Mouse (Mus musculus): ENCODE results near the gene Gipr. TPM values are rescaled to one million over a fixed set of nuclear protein-coding genes. Genes with fewer than 3 reads are reported as not detected.

The Gipr gene
- polyA plus RNA-seq, 2 experiments = 0.10 to 0.16 TPM

- no peaks in the 10 kb centered on the region for H3K27me3 ChIP-seq (ENCODE audit: control insufficient read depth, insufficient read depth, low read length)
- no peak for DNase-seq (ENCODE audit: low read depth in 3 of 3, low spot score in 3 of 3)
- H3K4me2 ChIP-seq (ENCODE audit: low read depth) = no peak overlapping the region
- TF ChIP-seq EP300 (IDR thresholded peaks at IDR 0.05; ENCODE audit: low read depth) = no peak
- no peaks in the 10 kb centered on the region for H3K36me3 ChIP-seq (replicated peaks; ENCODE audit: control insufficient read depth, insufficient read depth, low read depth)
- no peak for ATAC-seq (ENCODE audit: insufficient read depth)
- no peaks in the 10 kb centered on the region for H3K9me3 ChIP-seq (ENCODE audit: control insufficient read depth, low read length)
- no peak overlapping the region for H3K9ac ChIP-seq (replicated peaks)
- H3K4me1 ChIP-seq (replicated peaks; ENCODE audit: control insufficient read depth in 2 of 2, insufficient read depth in 2 of 2, low read length in 1 of 2) = no peaks in the 10 kb centered on the region; a peak in 1 of 4 replicates
- no peak overlapping the region for H3K4me3 ChIP-seq (ENCODE audit: insufficient read depth in 1 of 2, low read depth in 2 of 2, low read length in 2 of 2)
- no peak overlapping the region for H3K27ac ChIP-seq
- WGBS (ENCODE audit: insufficient replicate concordance) = 47% methylated on average over 15 of the region's 15 CpGs
Measured at GRCm38 (mm10) chr7:19202065-19202850, 36.3 kb upstream of the Gipr start.

GRCm38 (mm10) chr7:19201660-19202059 lies 35.7 kb upstream of the Gipr start:
- Histone ChIP-seq H3K4me3 (ENCODE audit: insufficient read depth in 1 of 2, low read depth in 2 of 2, low read length in 2 of 2) (no peak overlapping the region), H3K4me2 (ENCODE audit: low read depth) (no peak overlapping the region), H3K4me1 (replicated peaks; ENCODE audit: control insufficient read depth in 2 of 2, insufficient read depth in 2 of 2, low read length in 1 of 2) (no peaks in the 10 kb centered on the region; a peak in 1 of 4 replicates), H3K36me3 (replicated peaks; ENCODE audit: control insufficient read depth, insufficient read depth, low read depth) (no peaks in the 10 kb centered on the region), H3K27me3 (ENCODE audit: control insufficient read depth, insufficient read depth, low read length) (no peaks in the 10 kb centered on the region), H3K9ac (replicated peaks) (no peak overlapping the region), H3K27ac (no peak overlapping the region), H3K9me3 (ENCODE audit: control insufficient read depth, low read length) (no peaks in the 10 kb centered on the region)
- TF ChIP-seq EP300 (IDR thresholded peaks at IDR 0.05; ENCODE audit: low read depth) (no peak), CTCF (IDR thresholded peaks at IDR 0.05; ENCODE audit: low read depth) (no peak)
- 71% methylated on average over 13 of the region's 15 CpGs for WGBS (ENCODE audit: insufficient replicate concordance)
- ATAC-seq (ENCODE audit: insufficient read depth) = no peak
- no peak for DNase-seq (ENCODE audit: low read depth in 3 of 3, low spot score in 3 of 3)

GRCm38 (mm10) chr7:19197985-19198384 lies 32.1 kb upstream of the Gipr start:
- no peak overlapping the region for H3K27ac ChIP-seq
- DNase-seq (ENCODE audit: low read depth in 3 of 3, low spot score in 3 of 3) (no peak), ATAC-seq (ENCODE audit: insufficient read depth) (no peak)
- no peaks in the 10 kb centered on the region; a peak in 1 of 4 replicates for H3K4me1 ChIP-seq (replicated peaks; ENCODE audit: control insufficient read depth in 2 of 2, insufficient read depth in 2 of 2, low read length in 1 of 2)
- no peak overlapping the region for H3K4me2 ChIP-seq (ENCODE audit: low read depth)
- TF ChIP-seq CTCF (IDR thresholded peaks at IDR 0.05; ENCODE audit: low read depth) (peak; percentile 88), EP300 (IDR thresholded peaks at IDR 0.05; ENCODE audit: low read depth) (no peak)
- no peaks in the 10 kb centered on the region for H3K9me3 ChIP-seq (ENCODE audit: control insufficient read depth, low read length)
- H3K4me3 ChIP-seq (ENCODE audit: insufficient read depth in 1 of 2, low read depth in 2 of 2, low read length in 2 of 2) = no peak overlapping the region
- H3K36me3 ChIP-seq (replicated peaks; ENCODE audit: control insufficient read depth, insufficient read depth, low read depth) = no peaks in the 10 kb centered on the region
- 32% methylated on average over 2 of the region's 2 CpGs for WGBS (ENCODE audit: insufficient replicate concordance)
- no peak overlapping the region for H3K9ac ChIP-seq (replicated peaks)
- H3K27me3 ChIP-seq (ENCODE audit: control insufficient read depth, insufficient read depth, low read length) = no peaks in the 10 kb centered on the region

GRCm38 (mm10) chr7:19196676-19197075 lies 30.7 kb upstream of the Gipr start:
- WGBS (ENCODE audit: insufficient replicate concordance) = 46% methylated on average over 6 of the region's 6 CpGs
- Histone ChIP-seq H3K4me1 (replicated peaks; ENCODE audit: control insufficient read depth in 2 of 2, insufficient read depth in 2 of 2, low read length in 1 of 2) (no peaks in the 10 kb centered on the region), H3K36me3 (replicated peaks; ENCODE audit: control insufficient read depth, insufficient read depth, low read depth) (no peaks in the 10 kb centered on the region), H3K9ac (replicated peaks) (no peak overlapping the region), H3K27me3 (ENCODE audit: control insufficient read depth, insufficient read depth, low read length) (no peaks in the 10 kb centered on the region), H3K4me2 (ENCODE audit: low read depth) (no peak overlapping the region), H3K9me3 (ENCODE audit: control insufficient read depth, low read length) (no peaks in the 10 kb centered on the region), H3K4me3 (ENCODE audit: insufficient read depth in 1 of 2, low read depth in 2 of 2, low read length in 2 of 2) (no peak overlapping the region), H3K27ac (no peak overlapping the region)
- DNase-seq (ENCODE audit: low read depth in 3 of 3, low spot score in 3 of 3) = no peak
- no peak for TF ChIP-seq EP300 (IDR thresholded peaks at IDR 0.05; ENCODE audit: low read depth)
- TF ChIP-seq CTCF (IDR thresholded peaks at IDR 0.05; ENCODE audit: low read depth) = peak; percentile 69
- ATAC-seq (ENCODE audit: insufficient read depth) = no peak

GRCm38 (mm10) chr7:19194676-19195075 lies 28.7 kb upstream of the Gipr start:
- H3K27me3 ChIP-seq (ENCODE audit: control insufficient read depth, insufficient read depth, low read length) = no peaks in the 10 kb centered on the region
- H3K4me3 ChIP-seq (ENCODE audit: insufficient read depth in 1 of 2, low read depth in 2 of 2, low read length in 2 of 2) = no peak overlapping the region
- no peaks in the 10 kb centered on the region for H3K9me3 ChIP-seq (ENCODE audit: control insufficient read depth, low read length)
- no peak overlapping the region for H3K27ac ChIP-seq
- TF ChIP-seq CTCF (IDR thresholded peaks at IDR 0.05; ENCODE audit: low read depth) (peak; percentile 74), EP300 (IDR thresholded peaks at IDR 0.05; ENCODE audit: low read depth) (no peak)
- H3K4me1 ChIP-seq (replicated peaks; ENCODE audit: control insufficient read depth in 2 of 2, insufficient read depth in 2 of 2, low read length in 1 of 2) = no peaks in the 10 kb centered on the region
- H3K4me2 ChIP-seq (ENCODE audit: low read depth) = no peak overlapping the region
- WGBS (ENCODE audit: insufficient replicate concordance) = 75% methylated on average over 4 of the region's 4 CpGs
- DNase-seq (ENCODE audit: low read depth in 3 of 3, low spot score in 3 of 3) = no peak
- H3K9ac ChIP-seq (replicated peaks) = no peak overlapping the region
- ATAC-seq (ENCODE audit: insufficient read depth) = no peak
- H3K36me3 ChIP-seq (replicated peaks; ENCODE audit: control insufficient read depth, insufficient read depth, low read depth) = no peaks in the 10 kb centered on the region

Data from liver, embryonic 14.5 days (tissue).